Mouse (Mus musculus) 3134 (cell line): ENCODE results near the gene Tmem132d.
"Not testable (repeated sequence)": the region's sequence is repeated elsewhere in the genome, so short reads cannot be mapped to it uniquely, and the experiment has no call there.

Source experiments
- DNase-seq: peaks from one replicate; pipeline ENCODE4 v3.0.0-alpha.2; 2011; ENCODE audit warnings: low spot score; ENCODE audit not compliant: insufficient read length; ENCODE audit errors: extremely low read depth

Gene Tmem132d

GRCm38 (mm10) chr5:128111664-128112063 lies 321.2 kb downstream of the Tmem132d start:
- no peak for DNase-seq

- no peak for DNase-seq
These were observed 330.3 kb downstream of the Tmem132d start for GRCm38 (mm10) chr5:128102556-128102955.

GRCm38 (mm10) chr5:128100331-128100730 lies 332.5 kb downstream of the Tmem132d start:
- no peak for DNase-seq

- DNase-seq, result no peak
These were observed 333.4 kb downstream of the Tmem132d start for GRCm38 (mm10) chr5:128099439-128099838.

GRCm38 (mm10) chr5:128090578-128090977 lies 342.3 kb downstream of the Tmem132d start:
- DNase-seq, result no peak

GRCm38 (mm10) chr5:128075456-128075855 lies 357.4 kb downstream of the Tmem132d start:
- DNase-seq, result no peak

GRCm38 (mm10) chr5:128072616-128073015 lies 360.3 kb downstream of the Tmem132d start:
- DNase-seq, result no peak

- no peak for DNase-seq
These were observed 391.1 kb downstream of the Tmem132d start for GRCm38 (mm10) chr5:128041781-128042180.

- DNase-seq, result no peak
These were observed 392.8 kb downstream of the Tmem132d start for GRCm38 (mm10) chr5:128040036-128040435.

GRCm38 (mm10) chr5:128027076-128027475 lies 405.8 kb downstream of the Tmem132d start:
- no peak for DNase-seq

- DNase-seq, result no peak
These were observed 428.2 kb downstream of the Tmem132d start for GRCm38 (mm10) chr5:128004666-128005065.

GRCm38 (mm10) chr5:127996526-127997245 lies 436.2 kb downstream of the Tmem132d start:
- no peak for DNase-seq

GRCm38 (mm10) chr5:127993460-127993859 lies 439.4 kb downstream of the Tmem132d start:
- DNase-seq, result no peak

GRCm38 (mm10) chr5:127990826-127991225 lies 442.1 kb downstream of the Tmem132d start:
- DNase-seq, result no peak

- DNase-seq, result not testable (repeated sequence)
These were observed 452.9 kb downstream of the Tmem132d start for GRCm38 (mm10) chr5:127980003-127980358.

GRCm38 (mm10) chr5:127979329-127980002 lies 453.4 kb downstream of the Tmem132d start:
- no peak for DNase-seq

GRCm38 (mm10) chr5:127976661-127977060 lies 456.2 kb downstream of the Tmem132d start:
- no peak for DNase-seq

GRCm38 (mm10) chr5:127965700-127966099 lies 467.2 kb downstream of the Tmem132d start:
- DNase-seq, result no peak

GRCm38 (mm10) chr5:127962656-127963055 lies 470.2 kb downstream of the Tmem132d start:
- DNase-seq, result no peak

GRCm38 (mm10) chr5:127956511-127957097 lies 476.3 kb downstream of the Tmem132d start:
- no peak for DNase-seq

- no peak for DNase-seq
These were observed 478.6 kb downstream of the Tmem132d start for GRCm38 (mm10) chr5:127954231-127954790.
